Mouse (Mus musculus): Measurements from ENCODE around the gene 1700020L24Rik.
A peak's percentile ranks its signal among the peaks of the same experiment; 100 is the strongest.

1700020L24Rik gene

DNA sequence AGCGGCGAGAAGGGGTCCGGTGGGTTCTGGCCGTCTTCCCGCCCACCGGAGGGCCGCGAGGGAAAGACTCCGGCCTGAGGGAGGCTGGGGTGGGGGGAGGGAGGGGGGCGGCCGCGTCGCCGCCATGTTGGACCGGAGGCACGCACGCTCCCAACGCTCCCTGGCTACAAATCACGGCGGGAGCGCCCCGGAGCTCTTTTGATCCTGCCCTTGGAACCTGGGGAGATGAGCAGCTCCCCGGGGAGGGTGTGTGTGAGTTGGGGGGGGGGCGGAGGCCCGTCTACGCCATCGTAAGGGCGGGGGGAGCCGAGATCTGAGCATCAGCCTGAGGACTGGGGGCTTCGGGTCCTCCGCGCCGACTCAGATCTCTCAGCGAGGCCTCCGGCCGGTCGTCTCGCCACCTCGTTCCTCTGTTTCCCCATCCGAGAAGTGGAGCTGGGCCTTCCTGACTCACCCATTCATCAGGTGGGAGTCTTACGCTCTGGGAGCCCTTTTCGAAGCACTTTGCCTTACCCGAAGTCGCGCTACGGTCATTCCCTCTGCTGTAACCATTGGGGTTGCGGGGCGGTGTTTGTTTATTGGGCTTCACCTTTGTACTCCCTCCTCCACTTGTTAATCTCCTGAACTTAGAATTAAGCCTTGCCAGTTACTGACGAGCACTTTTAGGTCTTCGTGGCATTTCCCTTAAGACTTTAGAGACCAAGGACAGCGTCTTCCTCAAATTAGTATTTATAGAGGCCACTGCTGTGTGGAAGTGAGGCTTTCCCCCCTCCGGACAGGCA is 35.9 kb downstream of the 1700020L24Rik start:
- peak; percentile 78 for DNase-seq (ENCODE audit: low spot score)

Data from embryo, embryonic 10.5 days (tissue).